Mouse (Mus musculus): ENCODE results near the gene Phactr2.

Gene Phactr2

DNA sequence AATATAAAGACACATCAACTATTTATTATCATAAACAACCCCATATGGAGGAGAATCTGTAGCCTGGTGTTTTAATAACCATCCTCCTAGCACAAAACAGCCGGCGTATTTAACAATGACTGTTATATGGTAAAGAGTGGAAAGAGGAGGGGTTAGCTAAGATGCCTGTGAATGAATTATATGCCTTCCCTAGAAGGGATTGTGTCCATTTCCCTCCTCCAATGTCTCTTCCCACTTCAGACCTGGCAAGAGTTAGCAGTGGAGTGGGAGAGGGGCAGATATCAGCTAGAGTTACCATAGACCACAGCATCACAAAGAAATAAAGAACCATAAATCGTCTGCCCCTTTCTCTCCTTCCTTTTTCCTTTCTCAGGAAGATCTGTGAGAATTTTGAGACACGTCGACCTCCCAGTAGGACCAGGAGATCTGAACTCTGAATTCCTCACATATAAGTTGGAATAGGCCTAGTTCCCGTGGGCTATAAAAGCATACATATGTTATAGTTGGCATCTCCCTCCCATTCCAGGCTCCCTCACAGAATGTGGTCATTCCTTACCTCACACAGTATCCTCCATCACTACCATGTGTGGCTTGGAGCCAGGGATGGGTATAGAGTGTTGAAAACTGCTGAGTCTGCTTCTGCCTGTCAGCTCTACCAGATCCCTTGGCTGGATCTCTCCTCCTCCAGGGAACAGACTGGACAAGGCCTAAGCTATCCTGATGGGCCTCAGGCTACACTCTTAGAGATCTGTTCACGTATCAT lies 25.7 kb downstream of the Phactr2 start:
- no peak for DNase-seq (ENCODE audit: low spot score)

DNA sequence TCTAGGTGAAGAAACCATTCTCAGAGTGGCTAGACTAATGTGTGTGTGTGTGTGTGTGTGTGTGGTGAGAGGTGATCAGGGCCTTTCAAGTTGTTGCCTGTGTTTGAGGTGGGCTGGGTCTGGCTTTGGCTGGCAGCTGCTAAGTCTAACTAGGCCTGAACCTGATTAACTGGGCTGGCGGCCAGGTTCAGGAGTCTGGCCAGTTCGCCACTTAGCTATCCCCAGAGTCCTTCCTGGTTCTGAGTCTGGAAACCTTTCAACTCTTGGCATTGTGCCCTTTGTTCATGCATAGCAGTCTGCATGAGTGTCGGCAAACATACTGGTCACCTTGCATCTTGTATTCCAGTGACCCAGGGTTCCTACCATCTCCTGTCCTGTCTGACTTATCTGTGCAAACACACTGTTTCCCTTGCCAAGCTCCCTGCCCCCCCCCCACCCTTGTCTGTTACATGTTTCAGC lies 27.4 kb downstream of the Phactr2 start:
- DNase-seq (ENCODE audit: low spot score): peak; percentile 46

DNA sequence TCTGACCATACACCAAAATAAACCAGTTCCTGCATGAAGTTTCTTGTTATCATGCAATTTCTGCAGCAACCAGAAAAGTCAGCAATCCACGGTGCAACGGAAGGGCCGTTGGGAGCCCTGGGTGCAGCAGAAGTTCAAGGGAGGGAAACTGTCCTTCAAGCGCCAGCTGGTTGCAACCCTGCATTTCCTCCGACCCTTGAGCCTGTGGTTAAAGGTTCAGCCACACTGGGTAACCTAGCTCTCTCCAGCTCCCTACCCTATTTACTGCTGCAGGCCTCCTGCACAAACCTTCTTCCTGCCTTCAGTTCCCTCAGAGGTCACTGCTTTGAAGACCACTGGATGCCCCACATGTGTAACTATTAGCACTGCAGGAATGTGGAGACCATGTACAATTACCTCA lies 30.0 kb downstream of the Phactr2 start:
- DNase-seq (ENCODE audit: low spot score): no peak

DNA sequence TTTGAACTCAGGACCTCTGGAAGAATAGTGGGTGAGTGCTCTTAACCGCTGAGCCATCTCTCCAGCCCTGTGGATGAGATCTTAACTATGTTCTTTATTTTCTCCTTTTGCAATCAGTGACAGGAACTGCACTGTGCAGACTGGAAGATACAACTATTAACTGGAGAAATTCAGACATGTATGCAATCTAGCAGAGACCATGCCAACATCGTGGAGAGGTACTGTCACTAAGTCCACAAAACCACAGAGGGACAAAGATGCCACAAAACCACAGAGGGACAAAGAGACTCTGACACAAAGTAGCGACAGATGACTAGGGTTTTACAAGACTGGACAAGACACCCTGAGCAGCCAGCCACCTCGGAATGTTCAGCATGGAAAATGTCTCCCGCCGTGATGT lies 30.6 kb downstream of the Phactr2 start:
- no peak for DNase-seq (ENCODE audit: low spot score)

DNA sequence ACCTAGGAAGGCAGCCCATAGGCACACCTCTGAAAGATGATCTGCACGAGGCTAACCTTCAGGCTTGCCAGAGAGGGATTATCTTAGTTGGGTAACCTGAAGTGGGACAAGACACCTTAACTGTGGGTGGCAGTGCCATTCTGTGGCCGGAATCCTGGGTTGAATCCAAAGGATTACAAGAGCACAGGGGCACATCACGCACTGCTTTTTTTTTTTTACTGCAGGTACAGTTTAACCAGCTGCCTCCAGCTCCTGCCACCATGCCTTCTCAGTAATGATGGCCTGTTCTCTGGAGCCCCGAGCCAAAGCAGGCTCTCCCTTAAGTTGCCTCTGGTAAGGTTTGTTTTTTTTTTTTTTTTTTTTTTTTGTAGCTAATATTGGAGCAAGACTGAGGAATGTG lies 33.9 kb downstream of the Phactr2 start:
- no peak for DNase-seq (ENCODE audit: low spot score)

DNA sequence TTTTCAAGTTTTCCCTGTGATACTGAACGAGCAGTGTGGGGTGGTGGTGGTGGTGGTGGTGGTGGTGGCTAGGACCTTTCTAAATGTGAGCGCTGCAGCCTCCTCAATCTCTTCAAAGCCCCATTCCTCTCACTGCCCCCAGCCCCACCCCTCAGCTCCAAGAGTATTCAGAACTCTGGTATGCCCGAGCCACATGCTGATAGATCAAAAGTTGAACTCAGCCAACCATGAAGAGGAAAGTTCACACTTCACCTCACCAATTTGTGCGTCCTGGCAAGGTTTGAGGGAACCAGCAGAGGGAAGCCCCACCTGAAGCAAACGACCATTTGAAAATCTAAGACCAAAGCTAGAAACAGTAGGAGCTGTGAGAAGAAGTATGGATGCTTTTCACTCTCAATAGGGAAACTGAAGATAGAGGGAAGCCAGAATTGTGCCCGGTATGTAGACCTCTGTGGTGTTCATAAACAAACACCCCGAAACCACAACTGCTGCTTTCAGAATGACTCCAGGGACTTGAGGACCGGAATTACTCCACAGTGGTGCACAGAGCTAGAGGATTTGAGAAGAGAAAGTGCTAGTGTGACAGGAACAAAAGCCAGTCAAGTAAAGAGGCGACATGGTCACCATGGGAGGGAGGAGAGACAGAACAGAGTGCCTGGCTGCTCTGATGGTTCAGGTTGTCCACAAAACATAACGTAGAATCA lies 35.9 kb downstream of the Phactr2 start:
- DNase-seq (ENCODE audit: low spot score): no peak

DNA sequence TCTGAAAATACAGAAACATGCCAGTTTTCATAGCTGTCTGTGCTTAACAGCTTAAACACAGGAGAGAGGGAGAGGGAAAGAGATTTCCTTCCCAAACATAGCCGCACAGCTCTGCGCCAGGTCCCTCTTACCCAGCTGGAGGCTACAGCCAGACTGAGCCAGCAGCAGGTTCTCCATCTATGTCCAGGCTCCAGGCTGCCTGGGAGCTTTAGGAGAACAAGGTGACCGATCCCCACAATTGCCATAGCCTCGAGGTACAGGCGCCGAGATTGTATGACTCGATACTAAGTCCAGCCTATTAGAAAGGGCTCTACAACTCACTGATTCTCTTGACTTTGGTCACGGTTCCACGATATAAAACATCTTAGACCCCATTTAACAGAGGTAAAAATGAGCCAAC lies 37.2 kb downstream of the Phactr2 start:
- no peak for DNase-seq (ENCODE audit: low spot score)

DNA sequence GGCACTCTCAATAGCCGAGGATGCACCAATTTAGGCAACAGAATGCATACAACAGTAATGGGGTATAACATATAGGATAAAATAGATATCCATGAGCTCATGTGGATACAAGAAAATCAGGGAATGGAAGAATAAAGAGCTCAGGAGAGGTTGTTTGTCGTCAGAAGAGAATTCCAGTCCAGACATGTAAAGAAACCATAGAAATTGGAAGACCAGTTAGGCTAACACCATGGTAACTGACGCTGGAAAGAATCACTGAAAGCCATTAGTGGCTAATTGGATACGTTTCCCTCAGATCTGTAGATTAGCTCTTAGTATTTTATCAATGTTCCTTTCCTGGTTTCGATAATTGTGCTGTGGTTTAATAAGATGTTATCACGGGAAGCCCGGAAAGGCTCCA lies 41.2 kb downstream of the Phactr2 start:
- no peak for DNase-seq (ENCODE audit: low spot score)

DNA sequence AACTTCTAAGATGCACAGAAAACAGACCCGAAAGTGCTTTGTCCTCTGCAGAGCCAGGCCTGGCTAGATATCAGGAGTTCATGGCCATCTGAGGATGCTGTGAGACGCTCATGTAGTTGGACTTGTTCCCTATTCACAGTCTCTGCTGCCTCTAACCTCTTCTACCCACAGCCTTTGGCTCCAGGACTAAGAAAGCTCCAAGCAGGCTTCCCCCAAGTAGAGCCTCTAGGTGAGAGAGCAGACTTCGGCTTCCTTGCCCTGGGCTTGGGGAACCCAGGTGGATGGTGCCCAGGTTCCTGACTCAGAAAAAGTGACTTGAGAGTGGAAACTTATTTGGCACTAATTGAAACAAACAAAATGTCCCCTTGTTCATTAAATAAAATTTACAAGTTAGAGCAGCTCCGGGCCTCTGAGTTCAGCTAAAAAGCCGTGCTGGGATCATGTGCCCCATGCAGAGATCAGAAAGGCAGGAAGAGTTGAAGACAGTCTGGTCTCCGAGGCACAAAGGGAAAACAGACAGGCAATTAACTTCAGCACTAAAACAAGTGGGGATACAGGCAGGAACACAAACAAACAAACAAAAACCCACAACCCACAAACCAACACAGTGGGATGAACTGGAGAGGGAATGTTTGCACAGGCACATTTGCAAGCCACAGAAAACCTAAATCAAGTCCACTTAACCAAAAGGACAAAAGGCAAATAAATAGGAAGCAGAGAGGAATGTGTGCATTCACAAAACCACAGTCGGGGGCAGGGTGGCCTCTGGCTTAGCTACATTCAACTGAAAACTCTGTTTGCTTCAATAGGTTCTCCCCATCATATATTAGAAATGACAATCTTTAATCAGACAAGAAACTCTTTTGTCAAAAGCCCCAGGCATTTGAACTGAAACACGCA lies 42.3 kb downstream of the Phactr2 start:
- DNase-seq (ENCODE audit: low spot score): no peak

DNA sequence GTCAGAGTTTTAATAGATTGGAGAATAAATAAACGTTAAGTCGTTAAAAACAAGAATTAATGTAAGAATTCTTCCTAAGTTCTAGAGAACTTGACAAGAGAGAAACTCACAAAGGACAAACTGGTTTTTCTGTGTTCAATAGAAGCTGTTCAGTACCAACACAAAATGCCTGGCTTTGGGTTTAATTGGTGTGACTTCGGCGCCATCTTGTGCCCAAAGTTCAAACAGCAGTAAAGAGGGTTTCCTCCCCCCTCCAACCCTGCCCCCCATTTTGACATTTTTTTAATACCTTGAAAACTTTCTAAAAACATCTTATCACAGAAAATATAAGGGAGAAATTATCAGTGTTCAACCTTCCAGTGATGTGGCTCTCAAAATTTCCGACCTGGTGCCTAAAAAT lies 44.4 kb downstream of the Phactr2 start:
- no peak for DNase-seq (ENCODE audit: low spot score)

DNA sequence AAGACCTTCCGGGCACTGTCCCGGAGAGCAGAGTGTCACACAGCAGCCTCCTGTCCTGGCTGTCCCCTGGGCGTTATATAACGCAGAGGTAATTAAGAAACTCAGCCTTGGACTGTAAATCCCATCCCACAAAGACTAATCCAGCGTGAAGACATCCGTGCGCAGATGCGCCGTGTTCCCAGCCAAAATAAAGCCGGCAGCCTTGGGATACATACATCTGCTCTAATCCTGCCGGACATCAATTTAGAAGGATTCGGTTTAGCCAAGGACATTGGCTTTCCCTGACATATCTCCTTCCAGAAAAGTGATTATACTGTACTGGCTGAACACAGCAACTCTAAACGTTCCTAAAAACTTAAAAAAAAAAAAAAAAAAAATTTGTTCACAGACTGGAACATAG lies 45.0 kb downstream of the Phactr2 start:
- DNase-seq (ENCODE audit: low spot score): no peak

DNA sequence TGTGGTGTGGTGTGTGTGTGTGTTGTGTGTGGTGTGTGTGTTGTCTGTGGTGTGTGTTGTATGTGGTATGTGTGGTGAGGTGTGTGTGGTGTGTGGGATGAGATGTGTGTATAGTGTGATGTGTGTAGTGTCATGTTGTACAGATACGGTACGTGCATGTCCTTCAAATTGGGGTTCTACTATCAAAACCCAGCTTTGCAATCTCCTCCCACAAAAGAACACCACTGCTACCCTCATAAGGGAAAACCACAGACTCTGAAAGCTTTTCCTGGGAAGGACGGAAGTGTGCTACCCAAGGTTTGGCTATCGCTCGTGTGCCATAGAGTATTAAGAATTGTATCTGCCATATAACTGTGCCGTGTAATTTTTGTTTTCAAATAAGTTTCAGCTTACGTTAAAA lies 45.7 kb downstream of the Phactr2 start:
- DNase-seq (ENCODE audit: low spot score): no peak

DNA sequence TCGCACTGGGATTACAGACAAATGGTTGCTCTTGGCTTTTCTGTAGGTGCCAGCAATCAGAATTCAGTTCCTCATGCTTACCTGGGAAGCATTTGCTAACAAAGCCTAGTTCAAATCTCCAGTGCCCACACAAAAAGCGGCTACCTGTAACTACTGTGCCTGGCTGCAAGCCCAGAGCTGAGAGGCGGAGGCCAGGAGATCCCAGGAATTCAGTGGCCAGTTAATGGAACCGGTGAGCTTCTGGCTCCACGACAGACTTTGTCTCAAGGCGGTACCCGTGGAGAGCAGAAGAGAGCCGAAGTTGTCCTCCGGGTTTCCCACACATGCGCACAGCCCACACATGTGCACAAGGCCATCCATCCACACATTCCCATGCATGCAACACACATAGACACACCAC lies 46.6 kb downstream of the Phactr2 start:
- DNase-seq (ENCODE audit: low spot score): no peak

DNA sequence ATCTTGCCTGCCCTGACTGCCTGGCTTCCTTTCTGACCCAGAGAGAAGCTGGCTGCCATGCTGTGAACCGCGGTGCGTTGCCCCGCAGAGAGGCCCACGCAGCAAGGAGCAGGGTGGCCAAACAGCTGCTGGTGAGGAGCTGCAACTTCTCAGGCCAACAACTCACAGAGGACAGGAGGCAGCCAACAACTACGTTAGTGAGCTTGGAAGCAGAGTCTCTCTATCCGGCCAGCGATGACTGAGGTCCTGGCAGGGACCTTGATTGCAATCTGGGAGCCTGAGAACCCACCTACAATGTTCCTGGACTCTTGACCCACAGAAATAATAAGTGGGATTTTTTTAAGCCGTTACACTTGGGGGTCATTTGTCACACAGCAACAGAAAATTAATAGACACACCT lies 49.0 kb downstream of the Phactr2 start:
- DNase-seq (ENCODE audit: low spot score): no peak

DNA sequence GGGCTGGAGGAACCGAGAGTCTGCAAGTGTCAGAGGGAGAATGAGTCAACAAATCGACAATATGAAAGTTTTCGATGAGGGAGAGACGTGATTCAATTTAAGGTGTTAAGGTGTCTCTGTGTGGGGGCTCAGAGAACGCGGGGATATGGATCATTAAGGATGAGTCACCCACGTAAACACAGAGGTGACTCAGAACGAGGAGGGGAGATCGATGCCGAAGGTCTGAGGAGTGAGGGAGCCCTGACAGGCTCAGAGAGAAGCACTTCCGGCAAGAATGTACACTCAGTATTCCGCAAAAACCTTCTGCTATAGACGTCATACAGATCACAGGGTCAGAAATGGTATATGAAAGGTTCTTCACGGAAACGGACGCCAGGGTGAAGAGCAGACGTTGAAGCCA lies 49.7 kb downstream of the Phactr2 start:
- DNase-seq (ENCODE audit: low spot score): no peak

DNA sequence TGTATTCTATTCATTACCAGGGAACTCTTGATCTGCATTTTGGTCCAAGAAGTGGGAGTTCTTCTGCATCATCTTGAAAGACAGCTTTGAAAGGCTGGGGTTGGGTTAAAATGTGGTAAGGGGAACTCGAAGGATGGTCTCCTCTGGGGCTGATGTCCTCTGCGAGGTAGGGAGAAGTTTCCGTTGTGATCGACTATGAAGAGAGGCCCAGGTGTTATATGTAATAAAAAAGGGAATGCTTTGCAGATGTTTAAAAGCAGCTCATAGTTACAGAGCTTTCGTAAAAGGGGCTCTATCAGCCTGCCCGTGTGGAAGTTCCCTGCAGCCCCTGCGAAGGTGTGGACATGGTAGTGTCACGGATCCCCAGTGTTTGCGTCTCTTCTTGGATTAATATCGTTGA lies 50.2 kb downstream of the Phactr2 start:
- no peak for DNase-seq (ENCODE audit: low spot score)

DNA sequence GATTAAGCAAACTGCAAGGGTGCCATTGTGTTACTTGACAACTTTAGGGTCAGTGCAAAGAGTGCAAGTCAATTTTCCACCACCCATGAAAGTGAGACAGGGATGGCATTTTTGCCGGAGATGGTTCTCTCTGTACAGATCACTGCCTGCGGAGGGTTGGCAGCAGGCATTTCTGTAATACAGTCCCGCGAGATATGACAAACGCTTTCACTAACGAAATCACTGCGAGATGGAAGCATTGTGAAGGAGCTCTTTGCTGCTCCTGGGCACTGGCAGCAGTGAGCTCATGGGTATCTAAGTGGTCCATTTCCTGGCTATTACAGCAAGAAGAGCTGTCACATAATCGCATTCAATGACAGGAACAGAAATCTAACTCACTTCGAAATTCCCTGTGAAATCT lies 52.1 kb downstream of the Phactr2 start:
- no peak for DNase-seq (ENCODE audit: low spot score)

DNA sequence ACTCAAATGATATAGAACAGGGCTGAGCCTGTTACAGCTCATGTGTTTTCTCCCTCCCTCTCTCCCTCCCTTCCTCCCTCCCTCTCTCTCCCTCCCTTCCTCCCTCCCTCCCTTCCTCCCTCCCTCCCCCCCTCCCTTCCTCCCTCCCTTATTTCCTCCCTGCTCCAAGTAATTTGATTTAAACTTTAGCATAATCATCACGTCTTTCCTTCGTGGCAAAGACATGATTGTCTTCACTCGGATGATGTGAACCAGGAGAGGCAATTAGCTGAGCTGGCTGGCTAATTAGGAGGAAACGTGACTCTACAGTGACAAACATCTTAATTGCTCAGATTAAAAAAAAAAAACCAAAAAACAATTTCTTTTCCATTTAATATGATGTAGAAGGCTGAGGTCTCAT lies 55.0 kb downstream of the Phactr2 start:
- no peak for DNase-seq (ENCODE audit: low spot score)

DNA sequence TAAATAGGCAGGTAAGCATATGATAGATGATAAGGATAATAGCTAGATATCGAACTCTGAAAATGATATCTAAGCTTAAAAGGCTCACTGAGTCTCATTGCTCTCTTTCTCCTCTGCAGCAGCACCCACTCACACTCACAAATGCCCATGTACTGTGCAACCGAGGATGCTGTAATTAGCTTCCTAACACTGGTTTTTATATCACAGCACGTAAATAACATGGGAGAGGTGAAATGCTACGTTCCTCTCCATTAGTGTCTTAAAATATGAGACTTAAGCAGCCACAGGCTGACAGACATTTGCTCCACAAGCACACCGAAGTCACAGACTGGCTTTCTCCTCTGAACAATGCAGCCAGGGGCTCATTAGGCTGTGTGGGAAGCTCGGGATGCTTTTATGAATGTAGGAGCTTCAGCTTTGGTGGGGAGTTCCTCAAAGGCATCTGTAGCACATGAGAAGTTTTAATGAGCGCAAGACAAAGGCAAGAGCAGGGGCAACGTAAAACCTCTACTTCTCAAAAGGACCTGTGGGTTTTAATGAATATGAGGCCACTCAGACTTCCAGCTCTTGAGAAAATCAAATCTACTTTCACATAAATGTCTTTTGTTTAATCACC lies 58.6 kb downstream of the Phactr2 start:
- no peak for DNase-seq (ENCODE audit: low spot score)

DNA sequence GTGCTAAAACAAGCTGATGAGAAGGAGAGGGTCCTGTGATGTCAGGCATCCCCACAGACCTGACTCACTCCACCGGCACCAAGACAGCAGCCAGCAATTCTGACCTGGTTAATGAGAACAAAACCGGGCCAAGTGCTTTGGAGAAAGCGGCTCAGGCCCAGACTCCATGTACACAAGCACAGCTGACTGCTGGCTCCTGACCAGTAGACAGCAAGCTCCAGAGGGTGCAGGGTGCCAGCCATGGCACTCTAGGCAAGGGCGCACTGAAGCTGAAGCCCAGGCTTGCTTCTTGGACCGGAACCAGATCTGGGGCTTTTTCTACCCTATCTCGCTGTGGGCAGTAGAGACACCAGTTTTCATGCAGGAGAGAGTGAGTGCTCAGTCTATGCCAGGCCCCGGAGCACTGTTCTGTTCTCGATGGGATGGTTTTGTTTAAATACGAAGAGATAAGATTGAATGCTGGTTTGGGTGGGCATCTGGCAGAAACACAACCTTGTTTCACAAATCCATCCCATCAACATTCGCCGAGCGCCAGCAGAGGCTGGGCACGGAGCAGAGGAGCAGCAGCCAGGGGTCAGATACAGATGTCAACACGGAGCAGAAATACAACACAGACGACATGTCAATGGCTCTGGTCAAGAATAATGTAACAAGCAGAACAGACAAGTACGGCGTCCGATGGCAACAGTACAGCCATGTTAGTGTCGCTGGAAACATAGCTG lies 61.8 kb downstream of the Phactr2 start:
- DNase-seq (ENCODE audit: low spot score): no peak

DNA sequence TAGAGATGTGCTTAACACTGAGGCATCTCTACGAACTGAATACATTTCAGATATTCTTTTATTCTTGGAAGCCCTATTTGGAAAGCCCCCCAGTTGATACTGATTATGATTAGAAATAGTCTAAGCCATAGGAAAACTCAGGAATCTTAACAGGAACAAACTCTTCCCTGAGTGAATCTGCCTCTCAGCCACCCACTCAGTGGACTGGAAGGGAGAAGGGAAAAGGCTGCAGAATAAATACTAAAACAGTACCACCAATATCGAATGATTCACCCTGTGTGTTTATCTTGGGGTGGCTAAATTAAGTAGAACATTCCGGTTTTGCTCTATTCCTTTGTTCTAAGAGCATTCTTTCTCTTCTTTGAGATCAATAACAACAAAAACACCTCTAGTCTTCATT lies 63.2 kb downstream of the Phactr2 start:
- DNase-seq (ENCODE audit: low spot score): no peak

DNA sequence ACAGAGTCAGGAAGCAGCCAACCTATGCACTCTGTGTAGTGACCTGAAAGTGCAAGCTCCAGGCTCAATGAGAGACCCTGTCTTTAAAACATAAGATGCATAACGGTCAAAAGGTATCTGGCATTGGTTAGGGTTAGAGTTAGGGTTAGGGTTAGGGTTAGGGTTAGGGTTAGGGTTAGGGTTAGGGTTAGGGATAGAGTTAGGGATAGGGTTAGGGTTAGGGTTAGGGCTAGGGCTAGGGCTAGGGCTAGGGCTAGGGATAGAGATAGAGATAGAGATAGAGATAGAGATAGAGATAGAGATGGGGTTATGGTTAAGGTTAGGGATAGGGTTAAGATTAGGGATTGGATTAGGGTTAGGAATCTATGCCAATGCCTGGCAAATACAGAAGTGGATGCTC lies 72.2 kb downstream of the Phactr2 start:
- DNase-seq (ENCODE audit: low spot score): no peak

All from ovary, adult 18-20 months (tissue).